Mouse (Mus musculus) cerebellum, postnatal 14 days (tissue): ENCODE data around the gene Nelfb.

Experiments used
- DNase-seq, 2 experiments: peaks; one replicate each; pipeline ENCODE4 v3.0.0; 2021; ENCODE audit warnings: mixed read lengths in 2 of 2

The Nelfb gene

DNA sequence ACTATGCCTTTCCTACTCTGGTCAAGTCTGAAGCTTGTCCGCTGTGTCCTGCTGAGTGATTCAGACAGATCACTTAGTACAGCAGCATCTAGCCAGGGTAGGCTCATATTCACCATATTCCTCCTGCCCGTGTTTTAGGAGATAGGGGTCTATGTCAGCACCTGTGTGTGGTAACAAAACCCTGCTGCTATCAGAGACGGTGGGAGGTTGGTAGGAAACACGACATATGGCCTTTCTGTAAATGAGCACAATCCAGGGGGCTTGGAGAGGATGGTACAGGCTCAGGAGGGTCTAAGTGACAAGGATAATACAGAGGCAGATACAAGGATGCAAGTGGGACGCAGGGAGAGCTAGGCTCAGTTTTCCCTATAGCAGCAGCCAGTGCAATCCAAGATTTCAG lies 18.3 kb upstream of the Nelfb start:
- no peak for DNase-seq

DNA sequence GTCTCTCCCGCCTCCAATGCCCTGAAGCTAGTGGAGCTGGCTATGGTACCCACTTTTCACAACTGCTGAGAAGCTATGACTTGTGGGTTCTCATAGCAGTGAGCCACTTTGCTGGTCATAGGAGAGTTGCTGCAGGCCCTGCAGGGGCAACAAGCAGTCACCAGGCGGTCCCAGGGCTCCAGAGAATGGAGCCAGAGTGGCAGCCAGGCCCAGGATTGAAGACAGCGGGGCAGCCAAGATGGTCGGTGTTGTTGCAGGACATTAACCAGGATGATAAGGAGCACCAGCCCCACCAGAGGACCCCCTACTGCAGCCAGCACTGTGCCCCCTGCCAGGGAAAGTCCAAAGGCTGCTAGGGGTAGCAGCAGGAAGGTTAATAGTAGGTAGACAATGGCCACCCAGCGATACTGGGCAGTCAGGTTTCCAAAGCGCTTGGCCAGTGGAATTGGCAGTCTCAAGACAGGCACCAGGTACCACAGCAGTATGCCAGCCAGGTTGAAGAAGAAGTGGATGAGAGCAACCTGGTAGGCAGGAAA lies 17.8 kb upstream of the Nelfb start:
- peak in 1 of 2 experiments; percentile 42 for DNase-seq

DNA sequence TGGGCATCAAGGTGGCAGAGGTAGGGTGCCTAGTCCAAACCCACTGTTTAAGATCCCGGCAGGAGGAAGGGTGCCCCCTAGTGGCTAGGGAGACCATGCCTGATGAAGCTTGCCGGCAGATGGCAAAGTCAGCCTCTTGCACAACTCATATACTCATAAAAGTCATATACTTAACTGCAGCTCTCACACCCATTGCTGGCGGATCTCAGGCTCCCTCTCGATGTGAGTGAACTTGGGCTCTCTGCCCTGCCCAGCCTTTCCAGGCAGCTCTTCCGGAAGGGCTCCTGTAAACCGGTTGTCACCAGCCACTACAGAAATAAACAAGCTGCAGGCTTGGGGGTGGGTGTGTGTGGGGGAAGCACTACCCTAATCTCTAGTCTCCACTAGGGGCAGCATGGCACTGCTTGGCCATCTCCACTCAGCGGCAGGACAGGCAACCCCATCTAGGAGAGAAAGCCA lies 17.2 kb upstream of the Nelfb start:
- peak; percentile 89 to 92 for DNase-seq

DNA sequence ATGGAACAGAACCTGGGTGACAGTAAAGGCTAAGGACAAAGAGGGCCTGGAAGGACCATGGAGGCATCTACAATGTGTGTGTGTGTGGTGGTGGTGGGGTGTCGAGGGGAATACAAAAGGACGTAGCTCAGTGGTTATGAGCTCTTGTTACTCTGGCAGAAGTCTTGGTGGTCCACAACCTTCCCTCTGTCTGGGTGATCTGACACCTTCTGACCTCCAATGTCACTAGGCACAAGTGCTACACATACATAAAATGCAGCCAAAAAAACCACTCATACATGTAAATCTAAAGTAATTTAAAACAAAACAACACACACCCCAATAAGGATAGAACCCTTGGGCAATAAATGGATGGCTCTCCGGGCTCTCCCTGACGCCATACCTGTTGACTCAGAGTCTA lies 16.1 kb upstream of the Nelfb start:
- DNase-seq, result no peak

DNA sequence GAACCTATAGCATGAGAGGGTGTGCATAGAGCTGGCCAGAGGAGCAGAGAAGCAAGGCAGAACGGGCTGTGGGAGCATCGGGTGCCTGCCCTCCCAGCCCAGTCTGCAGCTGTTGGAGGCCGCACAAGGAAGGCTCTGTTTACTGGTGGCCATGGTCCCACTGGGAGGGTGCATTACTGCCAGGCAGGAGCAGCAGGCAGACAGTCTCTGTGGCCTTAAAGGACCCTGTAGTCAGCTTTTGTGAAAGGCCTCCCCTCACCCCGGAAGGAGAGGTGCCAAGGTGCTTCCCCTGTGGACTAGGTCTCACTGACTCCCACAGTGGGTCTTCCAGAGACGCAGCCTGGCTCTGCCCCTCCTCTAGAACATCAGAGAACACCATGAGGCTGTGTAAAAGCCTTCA lies 15.6 kb upstream of the Nelfb start:
- DNase-seq, result peak in 1 of 2 experiments; percentile 42

DNA sequence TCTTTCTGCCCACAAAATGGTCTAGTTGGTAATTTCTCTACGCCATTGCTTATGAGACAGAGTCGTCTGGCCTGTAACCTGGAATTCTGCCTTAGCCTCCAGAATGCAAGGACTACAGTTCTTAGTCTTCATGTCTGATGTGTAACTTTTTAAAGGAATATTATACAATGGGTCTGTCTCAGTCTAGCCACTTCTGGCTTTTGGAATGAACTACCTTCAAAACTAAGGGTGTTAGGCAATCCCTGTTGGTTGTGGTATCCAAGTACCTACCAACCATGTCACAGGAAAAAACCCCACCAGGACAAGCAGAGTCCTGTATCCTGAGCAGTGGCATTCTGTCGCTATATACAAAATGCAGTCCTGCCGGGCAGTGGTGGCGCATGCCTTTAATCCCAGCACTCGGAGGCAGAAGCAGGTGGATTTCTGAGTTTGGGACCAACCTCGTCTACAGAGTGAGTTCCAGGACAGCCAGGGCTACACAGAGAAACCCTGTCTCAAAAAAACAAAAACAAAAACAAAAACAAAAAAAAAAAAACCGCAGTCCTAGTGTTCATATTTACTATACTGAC lies 14.6 kb upstream of the Nelfb start:
- DNase-seq, result peak in 1 of 2 experiments; percentile 12

DNA sequence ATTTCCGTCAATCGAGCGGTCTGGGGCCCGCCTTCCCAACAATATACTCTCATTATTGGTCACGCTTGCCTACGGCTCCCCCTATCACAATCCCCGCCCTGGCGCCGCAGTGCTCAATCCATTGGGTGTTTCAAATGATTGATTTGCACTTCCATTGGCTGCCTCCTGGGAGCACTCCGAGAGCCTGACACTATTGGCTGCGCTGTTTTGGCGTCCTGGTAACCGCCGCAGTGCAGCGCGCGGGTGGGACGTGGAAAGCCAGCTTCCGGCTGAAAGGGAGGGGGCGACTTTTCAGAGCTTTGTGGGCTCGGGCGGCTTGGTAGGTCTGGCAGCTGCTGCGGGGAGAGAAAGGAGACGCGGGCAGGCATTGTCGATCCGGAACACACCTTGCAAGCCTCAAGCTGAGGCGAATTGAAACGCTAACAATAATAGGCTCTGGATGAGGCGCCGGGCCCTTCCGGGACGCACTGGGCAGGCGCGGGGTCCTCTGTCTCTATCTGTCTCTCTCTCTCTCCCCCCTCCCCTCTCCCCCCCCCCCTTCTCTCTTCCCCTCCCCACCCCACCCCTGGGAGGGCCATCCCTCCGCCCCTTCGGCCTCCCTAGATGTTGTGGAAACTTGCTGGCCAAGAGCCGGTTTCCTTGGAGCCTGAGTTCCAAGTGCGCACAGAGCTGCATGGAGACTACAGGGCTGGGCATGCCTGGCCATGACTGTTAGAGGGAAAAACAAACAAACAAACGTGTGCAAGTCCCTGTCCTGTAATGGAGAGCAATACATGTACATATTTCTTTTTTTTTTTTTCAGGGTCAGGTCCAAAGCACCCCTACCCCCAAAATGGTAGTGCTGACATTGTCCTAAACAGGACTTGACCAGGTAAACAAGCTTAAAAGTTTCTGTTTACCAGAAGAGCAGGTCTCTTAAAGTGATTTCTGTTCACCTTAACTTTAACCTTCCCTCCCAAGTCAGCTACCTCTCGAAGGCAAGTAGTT lies 13.8 kb upstream of the Nelfb start:
- peak; percentile 97 to 98 for DNase-seq

DNA sequence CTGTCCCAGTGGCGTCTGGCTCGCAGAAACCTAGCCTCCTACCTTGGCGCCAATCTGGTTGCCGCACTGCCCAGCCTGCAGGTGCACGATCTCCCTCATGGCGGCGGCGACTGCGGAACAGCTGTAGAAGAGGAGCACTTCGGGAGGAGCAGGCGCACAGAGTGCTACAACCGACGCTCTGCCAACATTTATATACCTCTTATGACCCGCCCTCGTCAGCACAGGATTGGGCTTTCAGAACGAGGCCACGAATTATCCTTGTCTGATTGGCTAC lies 13.1 kb upstream of the Nelfb start, which contains the start of gene Tubb4b:
Tubb4b (minus strand) TSS at position 211 of the 274 bp plus-strand sequence.
- no peak for DNase-seq

DNA sequence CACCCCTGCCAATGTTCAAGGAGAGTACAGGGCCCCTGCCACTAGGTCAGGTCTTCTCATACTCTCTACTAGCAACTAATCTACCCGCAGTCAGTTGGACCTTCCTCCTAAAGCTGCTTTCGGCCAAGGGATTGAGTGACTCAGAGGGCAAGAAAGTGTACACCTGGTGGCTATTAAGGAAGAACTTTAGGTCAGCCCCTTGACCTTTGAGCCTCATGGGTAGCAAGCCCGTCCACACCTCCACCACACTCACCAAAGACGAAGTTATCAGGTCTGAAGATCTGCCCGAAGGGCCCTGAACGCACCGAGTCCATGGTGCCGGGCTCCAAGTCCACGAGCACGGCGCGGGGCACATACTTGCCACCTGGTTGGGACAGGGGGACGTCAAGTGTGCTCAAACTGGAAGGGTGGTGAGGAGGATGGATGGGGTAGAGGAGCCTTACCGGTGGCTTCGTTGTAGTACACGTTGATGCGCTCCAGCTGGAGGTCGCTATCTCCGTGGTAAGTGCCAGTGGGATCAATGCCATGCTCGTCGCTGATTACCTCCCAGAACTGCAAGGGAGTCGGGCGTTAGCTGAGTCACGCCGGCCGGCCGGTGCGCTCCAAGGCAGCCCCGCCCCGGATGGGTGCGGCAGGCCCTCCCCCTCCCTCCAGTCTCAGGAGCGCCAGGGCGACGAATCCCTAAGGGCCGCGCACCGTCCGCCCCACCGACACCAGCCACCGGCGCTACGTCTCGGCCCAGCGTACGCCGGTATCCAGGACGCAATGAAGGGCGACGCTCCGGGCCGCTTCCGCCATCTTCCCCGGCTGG lies 12.6 kb upstream of the Nelfb start:
- DNase-seq, result peak; percentile 73 to 81

DNA sequence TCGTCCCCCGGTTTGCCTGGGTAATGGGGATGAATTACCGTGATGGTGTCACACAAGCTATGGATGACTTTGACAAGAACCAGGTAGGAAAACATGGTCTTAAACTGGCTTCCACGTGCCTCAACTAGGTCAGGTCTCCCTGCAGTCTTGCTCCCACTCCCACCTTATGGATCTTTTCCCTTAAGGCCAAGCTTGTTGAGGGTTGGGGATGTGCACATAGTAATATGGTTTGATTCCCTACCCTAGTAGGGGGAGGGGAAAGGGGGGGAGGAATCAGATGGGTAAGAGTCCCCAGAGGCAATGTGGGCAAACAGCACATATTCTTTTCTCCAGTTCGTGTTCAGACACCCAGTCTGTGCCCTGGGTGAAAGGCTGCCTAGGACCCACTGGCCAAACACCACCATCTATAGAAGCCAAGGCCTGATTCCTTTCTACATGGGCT lies 10.1 kb upstream of the Nelfb start:
- DNase-seq, result no peak

DNA sequence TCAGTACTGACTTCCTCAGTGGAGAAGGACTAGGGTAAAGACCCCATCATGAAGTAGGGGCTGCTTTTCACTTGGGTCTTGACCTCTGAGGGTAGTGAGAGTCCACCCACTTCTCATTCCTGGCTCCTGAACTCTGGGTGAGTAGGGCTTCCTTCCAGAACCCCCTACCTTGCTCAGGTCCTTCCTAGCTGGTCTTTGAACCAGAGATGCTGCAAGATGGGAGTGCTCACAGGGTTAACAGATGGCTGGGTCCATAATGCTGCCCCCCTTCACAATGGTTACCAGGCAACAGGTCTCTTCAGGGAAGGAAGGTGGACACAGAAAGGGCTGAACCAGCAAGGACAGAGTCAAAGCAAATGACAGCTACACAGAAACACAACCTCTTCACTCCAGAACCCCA lies 7.2 kb upstream of the Nelfb start, which contains the start of gene Fam166a:
Fam166a (plus strand) TSS at position 301 of the 400 bp plus-strand sequence.
- no peak for DNase-seq

DNA sequence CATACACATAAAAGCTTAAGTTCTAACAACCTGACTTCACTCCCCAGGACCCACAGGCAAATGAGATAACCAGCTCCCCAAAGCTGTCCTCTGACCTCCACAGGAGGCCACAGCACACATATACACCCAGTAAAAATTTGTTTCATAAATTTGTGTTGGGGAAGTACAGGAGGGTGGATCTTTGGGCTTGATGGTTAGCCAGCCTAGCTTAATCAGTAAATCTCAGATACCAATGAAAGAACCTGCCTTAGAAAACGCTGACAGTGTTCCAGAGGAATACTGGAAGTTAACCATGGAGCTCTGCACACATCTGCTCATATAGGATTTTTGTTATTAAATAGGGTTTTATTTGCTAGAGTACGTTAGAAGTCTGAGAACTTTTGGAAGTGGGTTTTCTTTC lies 6.4 kb upstream of the Nelfb start:
- no peak for DNase-seq

DNA sequence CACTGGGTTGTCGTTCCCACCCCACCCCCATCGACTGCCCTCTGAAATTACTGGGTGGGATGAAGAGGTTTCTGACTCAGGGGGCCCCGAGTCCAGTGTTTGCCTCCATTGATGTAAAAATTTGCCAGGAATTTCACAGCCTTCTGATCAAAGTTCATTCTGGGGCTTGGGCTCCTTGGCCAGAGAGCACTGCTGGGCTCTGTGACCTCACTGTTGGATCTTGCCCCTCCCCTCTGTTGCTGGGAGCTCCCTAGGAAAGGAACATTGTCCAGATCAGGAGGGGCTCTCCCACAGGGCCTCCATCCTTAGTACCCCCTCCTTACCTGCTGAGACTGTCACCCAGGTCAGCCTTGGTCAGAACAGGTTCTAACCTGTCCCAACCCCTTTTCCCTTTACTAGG lies 3.2 kb upstream of the Nelfb start, which contains the start of gene Stpg3:
Stpg3 (minus strand) TSS at position 194 of the 400 bp plus-strand sequence.
- DNase-seq, result no peak

DNA sequence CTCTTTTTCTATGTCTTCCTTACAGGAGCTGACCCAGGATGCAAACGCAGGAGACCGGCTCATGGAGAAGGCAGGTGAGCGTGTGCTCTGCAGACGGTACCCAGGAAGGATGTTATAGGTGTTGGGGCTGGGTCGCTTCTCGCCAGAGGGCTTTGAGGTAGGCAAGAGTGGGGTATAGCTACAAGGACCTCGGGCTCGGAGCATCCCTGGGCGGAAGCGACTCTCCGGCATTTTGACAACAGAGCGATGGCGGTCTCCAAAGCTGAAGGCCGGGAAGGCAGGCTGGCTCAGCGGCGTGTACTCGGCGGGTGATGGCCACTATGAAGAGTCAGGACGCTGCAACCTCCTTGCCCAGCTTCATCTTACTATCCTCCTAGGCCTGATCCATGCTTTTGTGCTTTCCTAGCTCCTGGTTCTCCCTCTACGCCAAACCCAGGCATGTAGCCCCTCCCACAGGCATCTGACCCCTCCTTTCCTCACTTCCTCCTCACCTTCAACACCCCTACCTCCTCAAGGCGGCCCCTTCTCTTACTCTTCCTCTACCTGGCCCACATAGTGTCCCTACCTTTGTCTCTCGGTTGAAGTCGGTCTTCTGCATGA lies 2.1 kb upstream of the Nelfb start:
- DNase-seq, result no peak

DNA sequence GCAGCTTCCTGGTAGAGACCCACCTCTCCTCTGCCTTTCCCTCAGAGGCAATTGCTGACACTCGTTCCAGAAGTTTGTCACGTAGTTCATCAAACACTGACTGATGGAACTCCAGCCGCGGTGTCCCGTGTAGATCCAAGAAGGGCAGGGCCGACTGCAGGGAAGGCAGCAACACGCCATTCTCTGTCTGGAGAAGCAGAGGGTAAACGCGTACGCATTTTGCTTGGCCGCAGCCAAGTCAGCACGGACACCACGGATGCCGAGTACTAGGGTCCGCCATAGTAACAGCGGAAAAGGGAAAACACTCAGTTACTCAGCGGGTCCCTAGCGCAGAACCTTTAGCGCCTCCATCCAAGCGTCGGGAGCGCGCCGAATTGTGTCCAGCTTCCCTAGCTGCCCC lies 603 bp downstream of the Nelfb start:
- no peak for DNase-seq

DNA sequence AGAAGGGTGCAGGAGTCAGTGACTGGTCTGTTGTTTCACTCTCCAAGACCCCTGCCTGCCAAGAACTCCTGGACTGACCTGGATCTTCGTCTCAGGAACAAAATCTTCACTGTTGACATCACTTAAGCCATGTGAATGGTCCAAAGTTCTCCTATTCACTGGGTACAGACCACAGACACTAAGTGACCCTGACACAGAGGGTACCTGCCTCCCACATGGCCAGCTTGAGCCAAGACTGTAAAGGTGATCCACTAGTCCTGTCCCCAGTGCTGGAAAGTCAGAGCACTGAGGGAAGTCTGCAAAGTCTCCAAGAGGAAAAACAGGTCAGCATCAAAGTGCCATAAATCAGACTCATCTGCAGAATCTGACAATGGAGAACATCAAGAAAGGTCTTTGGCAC lies 3.7 kb downstream of the Nelfb start:
- no peak for DNase-seq

DNA sequence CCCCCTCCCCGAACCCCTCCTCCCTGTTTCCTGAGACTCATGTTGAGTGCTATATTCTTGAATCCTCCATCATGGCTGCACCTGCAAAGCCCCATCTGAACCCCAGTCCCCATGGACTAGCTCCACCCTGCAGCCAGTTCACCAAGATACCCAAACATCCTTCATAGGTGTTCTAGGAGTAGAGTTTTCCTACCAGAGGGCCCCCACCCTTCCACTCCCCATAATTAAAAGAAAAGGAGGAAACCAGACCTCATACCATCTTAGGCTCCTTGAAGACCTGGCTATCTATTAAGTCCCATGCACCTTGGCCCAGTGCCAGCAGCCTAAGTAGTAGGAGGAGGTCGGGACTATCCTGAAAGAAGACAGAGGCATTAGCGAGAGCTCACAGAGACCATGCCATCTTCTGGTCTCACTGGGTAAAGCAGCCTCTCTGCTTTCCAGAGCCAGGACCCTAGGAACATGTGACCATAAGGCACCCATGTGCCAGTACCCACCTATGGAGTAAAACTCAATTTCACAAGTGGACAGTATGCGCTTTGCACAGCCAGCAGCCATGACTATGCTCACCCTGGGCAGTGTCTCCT lies 7.6 kb downstream of the Nelfb start:
- DNase-seq, result peak in 1 of 2 experiments; percentile 48

DNA sequence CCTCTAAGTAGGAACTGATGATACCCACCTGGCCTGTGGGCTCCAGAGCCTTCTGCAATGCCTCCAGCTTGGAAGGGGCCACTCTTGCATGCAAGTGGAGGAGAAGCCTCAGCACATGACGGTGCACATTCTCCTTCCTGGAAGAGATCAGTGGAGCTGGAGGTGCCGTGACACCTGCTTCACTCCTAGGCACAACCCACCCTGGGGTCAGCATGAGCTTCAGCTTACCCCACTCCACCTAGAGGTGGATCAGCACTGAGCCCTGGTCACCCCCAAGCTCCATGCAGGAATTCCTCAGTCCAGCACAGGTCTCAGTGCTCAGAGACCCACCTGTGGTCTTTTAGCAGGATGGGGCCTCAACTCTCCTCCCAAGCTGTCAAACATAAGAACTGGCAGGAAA lies 10.7 kb downstream of the Nelfb start:
- DNase-seq, result no peak

DNA sequence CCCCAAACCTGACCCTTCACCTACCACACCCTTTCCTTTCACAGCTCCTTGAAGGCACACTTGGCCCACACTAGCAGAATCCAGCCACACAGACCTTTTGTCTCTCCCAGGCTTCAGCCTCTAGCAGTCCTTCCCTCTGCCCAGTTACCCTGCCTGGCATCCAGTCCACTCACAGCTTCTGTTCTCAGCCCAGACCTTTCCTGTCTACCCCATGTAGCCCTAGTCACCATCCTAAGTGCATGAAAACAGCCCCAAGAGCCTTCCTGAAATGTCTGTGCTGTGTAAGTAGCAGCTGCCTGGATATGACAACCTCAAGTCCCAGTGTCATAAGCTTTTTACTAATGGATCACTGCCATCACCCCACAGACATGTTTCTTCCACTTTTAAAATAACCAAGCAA lies 13.3 kb downstream of the Nelfb start:
- DNase-seq, result no peak

DNA sequence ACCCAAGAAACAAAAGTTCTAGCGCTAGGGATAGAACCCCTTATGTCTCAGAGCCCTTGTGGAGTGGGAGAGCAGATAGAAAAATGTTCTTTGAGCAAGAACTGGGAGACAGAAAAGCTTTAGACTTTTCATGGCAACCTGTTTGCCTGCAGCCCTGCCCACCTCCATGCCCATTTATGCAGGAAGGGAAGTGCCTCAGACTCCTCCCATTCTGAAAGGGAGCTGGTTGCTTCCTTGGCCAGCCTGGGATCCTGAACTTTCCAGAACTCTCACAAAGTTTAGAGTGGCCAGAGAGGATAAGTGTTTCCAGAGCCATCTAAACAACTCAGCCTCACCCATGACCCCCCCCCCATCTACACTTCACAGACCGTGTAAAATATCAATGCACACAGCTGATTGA lies 14.1 kb downstream of the Nelfb start:
- no peak for DNase-seq

DNA sequence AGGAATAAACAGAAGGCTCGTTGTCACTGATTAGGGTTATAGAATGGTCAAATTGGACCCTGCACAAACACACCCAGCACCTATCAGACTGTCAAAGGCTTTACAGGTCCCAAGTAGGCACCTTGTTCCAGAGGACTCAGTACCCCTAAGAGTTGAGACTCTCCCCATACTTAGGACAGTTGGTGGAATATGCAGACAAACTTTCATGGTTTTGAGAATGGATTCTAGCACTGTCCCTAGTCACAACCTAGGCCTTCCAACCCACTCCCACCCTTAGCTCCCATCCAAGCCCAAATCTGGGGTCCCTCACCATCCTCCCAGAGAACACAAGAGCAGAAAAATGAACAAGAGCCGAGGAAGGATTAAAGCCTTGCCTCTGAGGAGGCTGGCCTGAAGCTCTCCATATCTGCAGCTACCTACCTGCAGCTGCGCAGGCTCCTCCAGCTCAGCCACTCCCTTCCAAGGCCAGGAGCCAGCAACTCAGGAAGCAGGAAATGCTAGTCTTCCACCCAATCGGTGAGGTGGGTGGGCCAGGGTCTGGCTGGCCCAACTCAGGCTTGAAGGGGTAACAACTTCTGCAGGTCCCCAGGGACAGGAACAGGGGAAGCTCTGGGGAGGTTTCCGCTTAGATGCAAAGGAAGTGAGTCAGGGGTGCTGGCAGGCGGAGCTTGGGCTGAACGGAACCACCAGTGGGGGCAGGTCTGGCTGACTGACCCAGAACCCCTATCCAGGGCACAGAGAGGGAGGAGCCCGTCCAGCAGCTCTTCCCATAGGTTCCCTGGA lies 14.9 kb downstream of the Nelfb start, which contains the start of gene Tor4a:
Tor4a (minus strand) TSS at position 715 of the 783 bp plus-strand sequence.
- DNase-seq, result no peak
